Mouse (Mus musculus): ENCODE measurements at regions not wholly inside any gene's neighbourhood (a gene's known extent, or its start where the extent isn't known, plus 50 kb on each side); places are given as distances from the start of the nearest gene placed in this dataset.

DNA sequence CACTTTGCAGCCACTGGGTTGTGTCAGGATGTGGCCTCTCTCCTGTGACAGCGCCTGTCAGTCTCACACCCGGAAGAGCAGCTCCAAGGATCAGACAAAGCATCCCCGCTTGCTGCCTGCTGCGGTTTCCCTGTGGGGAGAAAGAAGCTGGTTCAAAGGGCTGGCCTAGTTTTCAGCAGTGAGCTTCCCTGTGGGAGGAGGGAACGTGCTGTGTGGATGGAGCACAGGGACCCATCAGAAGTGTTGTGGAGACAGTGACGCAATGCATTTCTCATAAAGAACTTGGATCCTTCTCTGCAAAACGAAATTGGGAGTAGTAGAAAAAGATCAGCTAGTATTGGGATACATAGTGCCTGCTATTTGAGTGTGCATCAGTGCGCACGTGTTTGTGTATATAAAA, 1939.9 kb upstream of the Lrrc6 start:
- DNase-seq (ENCODE audit: low spot score): no peak

DNA sequence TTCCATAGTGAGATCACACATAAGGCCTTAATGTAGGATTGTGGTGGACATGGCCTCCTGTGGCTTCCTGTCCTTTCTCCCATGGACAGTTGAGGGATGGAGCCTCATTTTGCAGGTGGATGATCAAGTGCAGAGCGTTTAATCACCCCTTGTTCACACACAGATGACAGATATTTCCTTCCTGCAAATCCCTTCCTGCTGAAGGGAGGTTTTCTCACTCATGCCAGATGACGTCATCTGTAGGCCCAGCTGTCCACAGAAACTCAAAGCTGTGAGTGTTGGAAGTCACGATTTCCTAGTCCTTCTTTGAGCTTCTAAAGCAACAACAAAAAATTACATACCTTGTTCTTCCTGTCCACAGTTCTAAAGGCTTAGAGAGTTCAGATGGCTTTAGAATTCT, 1935.3 kb upstream of the Lrrc6 start:
- DNase-seq (ENCODE audit: low spot score): no peak

DNA sequence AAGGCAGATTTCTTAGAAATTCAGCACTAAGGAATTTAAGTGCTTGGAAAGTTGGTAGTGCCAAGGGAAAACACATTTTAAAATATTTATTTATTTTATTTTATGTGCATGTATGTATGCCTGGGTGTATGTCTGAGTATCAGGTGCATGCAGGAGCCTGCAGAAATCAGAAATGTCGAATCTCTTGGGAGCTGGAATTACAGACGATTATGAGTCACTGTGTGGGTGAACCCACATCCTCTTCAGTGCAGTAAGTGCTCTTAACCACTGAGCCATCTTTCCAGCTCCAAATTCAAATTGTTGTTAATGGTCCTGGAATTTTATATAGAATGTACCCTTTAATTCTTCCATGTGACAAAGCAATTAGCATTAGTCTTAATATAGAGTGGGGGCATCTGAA, 1930.5 kb upstream of the Lrrc6 start:
- DNase-seq (ENCODE audit: low spot score): no peak

DNA sequence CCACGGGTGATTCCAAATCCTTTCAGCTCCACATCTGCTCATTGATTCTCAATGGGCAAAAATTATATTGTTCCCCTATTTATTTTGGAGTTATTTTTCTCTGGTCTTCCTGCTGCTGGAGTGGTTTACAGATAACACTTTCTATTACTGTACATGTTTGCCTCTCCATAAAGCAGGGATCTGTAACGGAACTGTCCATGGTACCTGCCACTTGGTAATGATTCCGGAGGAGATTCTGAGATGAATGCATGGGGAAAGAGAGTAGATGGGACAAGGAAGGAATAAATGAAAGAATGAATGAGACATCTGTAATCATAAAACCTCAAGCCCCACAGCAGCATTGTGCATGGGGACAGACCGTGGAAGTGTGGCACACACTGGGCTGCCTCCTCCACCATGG, 1929.8 kb upstream of the Lrrc6 start:
- no peak for DNase-seq (ENCODE audit: low spot score)

DNA sequence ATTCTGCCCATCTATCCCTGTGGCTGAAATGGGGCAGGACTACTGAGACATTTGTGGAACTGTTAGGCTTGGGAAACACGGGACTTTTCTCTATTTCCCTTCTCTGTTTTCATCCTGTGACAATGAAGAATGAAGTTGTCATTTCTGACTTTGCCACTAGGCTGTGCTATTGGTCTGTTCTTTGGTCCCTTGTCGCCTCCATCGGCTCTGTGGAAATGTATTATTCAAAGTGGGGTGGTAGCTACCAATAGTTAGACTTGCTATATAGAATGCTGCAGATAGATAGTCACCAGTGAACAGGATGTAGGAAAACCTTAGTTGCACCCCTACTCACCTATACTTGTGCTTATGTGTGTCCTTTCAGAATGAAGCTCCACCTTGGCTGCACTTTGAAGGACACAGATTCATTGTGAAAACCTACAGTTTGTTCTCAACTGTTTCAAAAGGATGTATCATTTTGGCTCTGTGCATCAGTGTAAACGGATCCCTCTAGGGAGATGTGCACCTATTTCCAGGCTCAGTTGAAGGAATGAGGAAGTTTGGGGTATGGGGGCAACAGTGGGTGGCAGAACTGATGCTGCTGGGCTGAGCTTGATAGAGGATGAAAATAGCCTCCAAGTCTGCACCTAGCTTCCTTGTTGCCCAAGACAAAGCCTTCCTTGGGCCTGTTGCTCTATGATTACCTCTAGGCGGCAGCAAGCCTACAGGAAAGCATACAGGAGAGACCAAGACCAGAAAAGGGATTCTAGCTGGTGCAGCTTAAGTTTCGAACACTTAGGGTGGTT, 1927.9 kb upstream of the Lrrc6 start:
- DNase-seq (ENCODE audit: low spot score): peak; percentile 27

DNA sequence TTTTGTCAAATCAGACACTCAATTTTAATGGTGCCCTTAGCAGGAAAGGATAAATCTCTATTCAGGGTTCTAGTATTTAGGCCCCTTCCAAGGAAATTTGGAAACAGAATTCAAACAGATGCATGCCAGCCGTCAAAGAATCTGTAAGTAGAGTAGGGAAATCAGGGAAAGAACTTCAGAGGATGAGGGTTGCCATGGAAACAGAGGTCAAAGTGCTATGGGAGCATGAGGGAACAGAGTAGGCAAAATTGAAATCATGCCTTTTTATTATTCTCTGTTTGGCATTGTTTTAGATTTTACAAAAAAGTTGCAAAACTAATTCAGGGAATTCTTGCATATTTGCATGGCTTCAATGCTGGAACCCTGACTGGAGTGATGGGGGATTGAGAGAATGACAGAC, 1916.4 kb upstream of the Lrrc6 start:
- no peak for DNase-seq (ENCODE audit: low spot score)

DNA sequence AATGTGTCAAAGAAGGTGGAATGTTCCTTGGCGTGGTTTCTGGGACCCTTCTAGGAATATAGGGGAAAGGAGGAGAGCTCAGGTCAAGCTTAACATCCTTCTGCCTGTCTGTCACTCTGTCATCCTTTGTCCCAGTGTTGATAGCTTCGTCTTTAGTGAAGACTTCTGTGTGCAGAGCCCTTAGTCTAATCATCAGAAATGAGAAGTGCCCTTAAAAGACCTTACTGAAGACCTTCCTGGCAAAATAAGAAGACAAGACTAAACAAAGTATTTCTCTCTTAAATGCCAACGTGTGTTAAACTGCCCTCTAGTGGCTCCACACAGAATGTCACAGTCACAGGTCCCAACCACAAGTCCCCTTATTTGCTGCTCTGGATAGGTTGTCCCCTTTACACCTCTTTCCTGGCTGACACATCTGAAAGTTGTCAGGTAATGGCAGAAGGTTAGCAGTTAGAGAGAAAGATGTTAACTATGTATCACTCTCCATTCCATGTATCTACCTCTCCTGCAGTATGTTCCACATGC, 1914.8 kb upstream of the Lrrc6 start:
- DNase-seq (ENCODE audit: low spot score): peak; percentile 50

DNA sequence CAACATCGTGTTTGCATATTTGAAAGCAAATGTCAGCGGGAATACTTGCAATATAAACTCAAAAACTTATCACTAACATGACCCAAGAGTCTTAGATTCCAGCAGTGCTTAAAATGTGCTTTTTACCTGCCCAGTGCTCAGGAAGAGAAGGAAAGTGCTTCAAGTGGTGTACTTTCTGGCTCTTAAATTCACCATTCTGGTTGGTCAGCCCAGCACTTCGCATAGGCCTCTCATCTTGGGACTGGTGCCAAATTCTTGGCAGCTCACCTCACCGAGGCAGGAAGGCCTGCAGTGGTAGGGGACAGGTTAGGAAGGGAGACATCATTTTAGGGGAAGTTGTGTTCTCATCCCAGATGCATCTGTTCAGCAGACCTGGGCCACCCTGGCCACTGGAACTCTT, 1913.3 kb upstream of the Lrrc6 start:
- DNase-seq (ENCODE audit: low spot score): no peak

DNA sequence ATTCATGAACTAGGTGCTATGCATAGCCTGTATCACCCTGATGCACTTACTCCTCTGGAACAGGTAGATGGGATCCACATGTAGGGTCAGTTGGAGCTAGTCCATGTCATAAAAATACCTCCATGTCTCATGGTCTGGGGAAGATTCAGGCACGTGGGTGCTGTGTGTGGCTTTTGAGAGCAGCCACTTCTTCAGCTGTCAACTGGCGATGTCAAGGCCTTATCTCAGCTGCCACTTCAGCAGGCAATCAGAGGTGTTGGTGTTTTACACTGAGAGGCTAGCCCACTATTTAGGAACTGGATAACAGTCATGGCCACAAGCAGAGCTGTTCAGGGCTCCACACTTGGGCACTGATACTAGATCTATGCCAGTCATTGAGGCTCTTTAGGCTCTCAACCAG, 1912.0 kb upstream of the Lrrc6 start:
- DNase-seq (ENCODE audit: low spot score): no peak

DNA sequence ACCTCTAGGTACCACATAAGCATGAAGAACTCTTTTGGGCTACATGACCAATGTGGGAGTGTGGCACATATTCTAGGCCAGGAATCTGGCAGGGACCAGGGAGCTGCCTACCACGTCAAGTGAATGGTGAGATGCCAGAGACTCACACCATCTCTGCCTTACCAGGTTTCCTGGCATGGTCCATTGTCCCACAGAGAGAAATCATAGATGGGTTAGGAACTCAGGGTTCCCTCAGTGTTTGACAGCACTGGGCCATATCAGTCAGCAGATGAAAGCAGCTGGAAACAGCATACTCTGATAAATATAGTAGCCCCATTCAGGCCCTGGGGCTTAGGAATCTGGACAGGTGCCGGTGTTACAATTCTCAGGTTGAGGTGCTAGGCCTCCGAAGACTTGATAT, 1911.4 kb upstream of the Lrrc6 start:
- DNase-seq (ENCODE audit: low spot score): no peak

DNA sequence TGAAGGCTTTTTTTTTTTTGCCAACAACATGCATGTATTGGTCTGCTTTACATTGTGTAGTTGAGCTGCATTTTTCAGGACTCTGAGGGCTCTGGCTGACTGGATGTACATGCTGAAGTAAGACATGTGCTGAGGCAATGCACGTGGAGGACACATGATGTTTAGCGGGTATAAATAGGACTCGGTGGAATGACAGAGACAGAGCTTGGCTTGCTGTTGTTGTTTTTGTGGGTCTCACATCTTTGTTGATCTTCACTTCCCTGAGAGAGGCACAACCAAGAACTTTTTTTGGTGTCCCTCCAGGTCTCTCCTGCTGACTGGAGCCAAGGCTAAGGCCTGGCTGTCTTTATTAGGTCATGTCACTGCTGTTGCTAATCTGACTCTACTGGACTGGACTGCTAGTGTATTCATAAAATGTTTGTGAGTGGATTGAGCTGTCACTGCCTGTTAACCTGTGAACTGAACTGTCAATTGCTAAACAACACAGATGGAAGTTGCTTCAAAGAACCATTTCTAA, 1902.9 kb upstream of the Lrrc6 start:
- DNase-seq (ENCODE audit: low spot score): no peak

DNA sequence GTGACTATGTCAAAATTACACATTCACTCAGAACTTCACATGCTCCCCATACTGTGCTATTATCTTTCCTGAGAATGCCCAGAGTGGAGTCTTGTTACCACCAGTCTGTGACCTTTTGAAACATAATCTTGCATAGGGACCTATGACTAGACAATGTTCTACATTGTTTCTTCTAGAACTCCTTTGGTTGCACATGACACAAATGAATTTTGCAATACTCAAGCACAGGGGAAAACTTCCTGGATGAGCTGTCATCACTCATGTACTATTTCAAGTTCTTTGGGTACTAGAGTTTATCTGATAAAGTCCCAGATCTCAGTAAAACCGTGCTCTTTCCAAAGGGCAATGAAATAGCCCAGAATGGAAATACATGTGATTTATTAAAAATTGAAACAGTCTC, 1901.0 kb upstream of the Lrrc6 start:
- no peak for DNase-seq (ENCODE audit: low spot score)

DNA sequence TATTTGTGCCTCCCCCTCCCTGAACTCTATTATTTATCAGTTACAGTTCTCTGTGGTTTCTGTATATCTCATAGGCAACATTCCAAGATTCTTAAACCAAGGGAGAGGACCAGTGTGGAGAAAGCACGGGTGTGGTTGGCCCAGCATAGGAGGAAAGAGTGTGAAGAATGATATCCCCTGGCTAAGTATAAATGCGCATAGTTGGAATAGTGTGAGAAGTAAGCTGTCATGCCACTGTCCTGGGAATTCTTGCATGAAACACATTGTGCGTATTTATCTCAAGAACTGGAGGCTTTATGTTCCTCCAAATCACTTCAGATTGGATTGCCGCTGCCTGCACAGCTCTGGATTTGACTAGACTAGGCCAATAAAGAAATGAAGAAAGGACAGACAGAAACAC, 1900.3 kb upstream of the Lrrc6 start:
- no peak for DNase-seq (ENCODE audit: low spot score)

DNA sequence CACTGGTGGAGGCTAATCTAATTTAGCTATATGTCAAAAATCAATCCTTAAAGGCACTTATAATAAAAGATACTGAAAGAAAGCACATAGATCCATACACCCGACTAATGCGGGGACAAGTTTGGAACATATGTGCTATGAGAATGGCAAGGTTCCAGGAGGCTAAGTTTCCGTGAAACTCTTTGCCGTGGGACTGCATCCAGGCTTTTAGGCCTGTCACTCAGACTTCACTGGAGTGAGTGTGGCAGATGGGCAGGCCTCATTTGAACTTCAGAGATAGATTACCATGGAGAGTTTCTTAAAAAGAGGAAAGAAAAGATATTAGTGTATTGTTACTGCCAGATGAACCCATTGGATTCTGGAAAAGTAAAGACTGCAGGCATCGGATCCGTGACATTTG, 1895.9 kb upstream of the Lrrc6 start:
- DNase-seq (ENCODE audit: low spot score): no peak

DNA sequence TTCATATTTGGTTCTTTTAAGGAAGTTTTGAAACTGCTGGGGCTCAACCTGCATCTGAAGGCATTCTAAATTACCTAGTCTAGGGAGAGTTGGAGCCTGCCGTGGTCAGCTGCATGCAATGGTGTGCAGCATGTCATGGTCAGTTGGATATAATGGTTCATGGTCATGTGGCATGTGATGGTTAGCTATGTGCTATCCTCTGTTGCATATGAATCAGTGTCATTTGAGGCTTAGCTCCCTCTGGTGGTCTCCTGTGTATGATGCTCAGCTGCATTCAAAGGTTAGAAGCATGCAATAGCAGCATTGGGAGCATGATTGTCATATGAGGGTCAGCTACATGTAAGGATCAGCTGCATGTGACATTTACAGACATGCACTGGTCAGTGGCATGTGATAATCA, 1894.0 kb upstream of the Lrrc6 start:
- DNase-seq (ENCODE audit: low spot score): peak; percentile 39

DNA sequence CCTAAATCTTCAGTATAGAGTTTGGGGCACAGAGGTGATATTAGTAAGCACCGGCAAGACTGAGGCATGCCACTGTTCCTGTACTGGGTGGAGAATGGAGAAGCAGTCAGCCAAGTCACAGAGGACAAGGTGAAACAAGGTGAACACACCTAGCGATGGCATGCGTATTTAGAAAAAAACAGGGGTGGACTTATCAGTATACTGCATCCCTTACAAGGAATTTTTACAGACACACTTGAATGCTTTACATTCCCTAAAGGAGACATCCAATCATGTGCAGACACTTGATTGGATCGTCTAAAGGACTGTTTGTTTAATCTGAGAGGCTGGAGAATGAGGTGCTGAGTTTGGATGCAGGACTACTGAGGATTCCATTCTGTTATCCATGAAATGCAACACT, 1893.4 kb upstream of the Lrrc6 start:
- no peak for DNase-seq (ENCODE audit: low spot score)

DNA sequence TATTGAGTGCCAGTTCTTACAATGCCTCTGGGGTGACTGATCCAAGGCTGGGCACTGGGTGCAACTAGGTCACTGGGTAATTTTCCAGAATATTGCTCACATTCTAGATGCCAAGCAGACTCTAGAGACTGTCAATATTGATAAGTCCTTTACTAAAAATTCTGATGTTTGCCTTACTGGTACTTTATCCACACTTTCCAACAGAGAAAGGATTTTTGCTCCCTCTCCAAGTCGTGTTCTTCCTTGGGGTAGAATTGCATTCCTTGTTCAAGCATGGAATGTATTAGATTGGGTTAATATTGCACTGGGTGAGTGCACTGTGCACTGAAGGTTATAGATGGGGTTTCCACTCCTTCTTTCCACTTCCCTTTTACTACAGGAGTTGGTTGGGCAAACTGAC, 1891.0 kb upstream of the Lrrc6 start:
- no peak for DNase-seq (ENCODE audit: low spot score)

DNA sequence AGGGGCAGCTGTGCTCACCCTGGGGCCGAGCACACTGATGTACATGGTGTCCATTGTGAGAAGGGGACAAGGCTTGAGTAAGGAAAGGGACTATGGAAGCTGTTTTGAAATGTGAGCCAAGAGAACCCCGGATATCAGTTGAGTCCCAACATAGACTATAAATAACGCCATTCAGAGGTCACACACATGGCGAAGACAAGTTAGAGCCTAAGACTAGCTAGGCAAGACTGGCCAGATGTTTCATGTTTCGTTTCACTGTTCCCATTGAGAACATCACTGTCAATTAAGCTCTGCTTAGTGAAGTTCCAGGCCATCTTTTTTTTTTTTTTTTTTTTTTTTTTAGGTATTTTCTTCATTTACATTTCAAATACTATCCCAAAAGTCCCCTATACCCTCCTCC, 1889.1 kb upstream of the Lrrc6 start:
- no peak for DNase-seq (ENCODE audit: low spot score)

DNA sequence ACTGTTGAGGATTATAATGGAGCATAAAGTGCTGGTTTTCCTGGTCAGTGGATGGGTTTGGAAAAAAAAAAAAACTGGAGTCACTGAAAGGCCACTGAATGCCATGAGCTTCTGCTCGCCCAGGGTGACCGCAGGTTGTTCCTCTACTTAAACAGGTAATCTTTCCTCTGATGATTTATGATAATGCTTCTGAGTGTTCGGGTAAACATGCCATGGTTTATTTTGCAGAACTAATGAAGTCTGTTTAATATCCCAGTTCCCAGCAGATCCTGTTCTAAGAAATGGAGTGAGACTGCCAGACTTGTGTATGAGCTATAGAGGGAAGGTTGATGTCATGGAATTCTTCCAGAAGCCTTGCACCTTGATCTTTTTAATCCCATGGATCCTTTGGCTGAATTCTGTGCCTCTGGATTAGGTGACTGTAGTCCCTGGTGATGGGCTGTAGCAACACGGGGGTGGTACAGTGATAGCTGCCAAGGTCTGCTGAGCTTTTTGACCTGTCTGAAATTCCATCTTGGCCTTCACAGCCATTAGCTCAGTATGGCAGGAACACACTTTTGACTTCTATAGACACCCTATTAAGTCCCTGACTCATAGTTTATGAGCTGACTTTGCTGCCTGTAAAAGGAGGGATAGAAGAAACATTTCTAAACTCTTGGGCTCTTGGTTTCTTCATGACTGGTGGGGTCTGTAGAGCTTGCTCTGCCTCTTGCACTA, 1886.8 kb upstream of the Lrrc6 start:
- no peak for DNase-seq (ENCODE audit: low spot score)

DNA sequence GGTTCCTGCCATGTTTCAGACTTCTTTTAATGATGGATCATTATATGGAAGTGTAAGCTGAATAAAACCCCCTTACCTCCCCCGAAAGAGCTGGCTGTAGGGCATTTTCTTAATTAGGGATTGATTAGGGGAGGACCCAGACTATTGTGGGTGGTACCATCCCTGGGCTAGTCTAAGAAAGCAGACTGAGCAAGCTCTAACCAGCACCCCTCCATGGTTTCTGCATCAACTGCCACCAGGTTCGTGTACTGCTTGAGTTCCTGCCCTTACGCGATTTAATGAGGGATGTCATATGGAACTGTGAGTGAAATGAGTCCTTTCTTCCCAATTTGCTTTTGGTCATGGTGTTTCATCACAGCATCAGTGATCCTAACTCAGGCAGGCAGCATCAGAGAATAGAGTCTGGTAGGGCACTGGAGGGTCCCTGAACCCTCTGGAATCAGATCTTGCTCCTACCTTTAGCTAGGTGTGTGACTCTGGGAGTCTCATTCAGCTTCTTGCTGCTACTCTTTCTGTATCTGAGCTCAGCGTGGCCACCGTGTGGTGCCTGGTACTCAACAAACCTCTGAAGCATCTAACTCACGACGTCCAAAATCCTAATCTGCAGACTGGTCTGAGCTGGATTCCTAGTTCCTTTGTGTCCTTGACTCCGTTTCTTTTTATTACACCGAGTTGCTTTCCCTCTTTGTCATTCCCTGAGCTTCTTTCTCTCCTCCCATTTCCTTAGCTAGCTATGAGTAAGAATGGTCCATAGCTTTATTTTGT, 1884.0 kb upstream of the Lrrc6 start:
- no peak for DNase-seq (ENCODE audit: low spot score)

DNA sequence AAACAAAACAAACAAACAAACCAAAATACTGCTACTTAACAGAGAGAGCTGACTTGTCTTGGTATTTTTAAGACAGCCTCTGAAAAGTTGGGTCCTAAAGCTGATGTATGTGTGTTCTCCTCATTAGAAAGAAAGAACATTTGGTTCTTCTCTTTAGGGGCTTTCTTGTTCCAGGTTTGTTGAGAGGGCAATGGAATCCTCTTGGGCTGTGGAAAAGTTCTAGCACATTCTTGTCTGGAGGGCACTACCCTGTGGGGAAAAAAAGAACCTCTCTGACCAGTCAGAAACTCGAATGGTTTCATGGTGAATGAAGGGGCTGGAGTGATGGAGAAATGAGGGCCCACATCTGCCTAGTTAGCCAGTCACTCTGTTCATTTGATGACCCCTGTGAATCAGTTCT, 1874.5 kb upstream of the Lrrc6 start:
- DNase-seq (ENCODE audit: low spot score): no peak

DNA sequence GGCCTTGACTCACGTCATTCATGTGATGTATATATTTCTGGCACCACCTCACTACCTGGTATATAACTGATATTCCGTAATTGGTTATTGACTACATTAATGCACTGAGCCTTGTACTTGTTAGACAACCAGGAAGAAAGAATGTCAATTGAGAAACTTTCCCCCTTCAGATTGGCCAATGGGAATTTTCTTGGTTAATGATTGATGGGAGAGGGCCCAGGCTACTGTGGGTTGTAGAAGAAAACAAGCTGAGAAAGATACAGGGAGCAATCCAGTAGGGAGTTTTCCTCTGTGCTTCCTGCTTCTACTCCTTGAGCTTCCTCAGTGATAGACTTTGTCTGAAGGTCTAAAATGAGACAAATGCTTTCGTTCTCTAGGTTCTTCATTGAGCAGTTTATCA, 1866.1 kb upstream of the Lrrc6 start:
- DNase-seq (ENCODE audit: low spot score): no peak

All from MN1 (cell line).